Mouse (Mus musculus) c-Kit-positive CD71-positive TER-119-positive erythroid progenitor cells, embryonic 14.5 days (primary cell): Measurements from ENCODE around the gene Prorsd1.

Experiments
- DNase-seq: peaks from one replicate; pipeline ENCODE4 v3.0.0-alpha.2; 2013; ENCODE audit warnings: low spot score

The Prorsd1 gene

GRCm38 (mm10) chr11:29503948-29504893 lies 10.6 kb downstream of the Prorsd1 start:
- DNase-seq, result peak; percentile 52

DNA sequence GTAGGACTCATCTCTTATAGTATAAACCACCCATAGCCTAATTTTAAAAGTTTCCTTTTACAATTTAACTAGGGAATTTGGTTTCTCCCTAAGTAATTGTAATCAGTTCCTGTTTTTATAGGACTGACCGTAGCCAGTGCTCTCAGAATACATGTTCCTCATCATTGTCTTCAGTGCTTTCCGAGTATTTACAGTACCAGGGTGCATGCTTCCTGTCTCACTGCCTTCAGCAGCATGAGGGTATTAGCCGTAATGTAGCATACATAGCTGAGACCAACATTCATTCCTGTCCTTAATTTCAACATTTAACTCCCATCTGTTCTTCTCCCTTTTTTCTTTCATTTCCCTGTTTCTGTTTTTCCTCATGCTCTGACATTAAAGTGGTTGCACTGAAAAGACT lies 17.9 kb downstream of the Prorsd1 start:
- no peak for DNase-seq

GRCm38 (mm10) chr11:29493135-29493534 lies 21.7 kb downstream of the Prorsd1 start:
- DNase-seq, result no peak

DNA sequence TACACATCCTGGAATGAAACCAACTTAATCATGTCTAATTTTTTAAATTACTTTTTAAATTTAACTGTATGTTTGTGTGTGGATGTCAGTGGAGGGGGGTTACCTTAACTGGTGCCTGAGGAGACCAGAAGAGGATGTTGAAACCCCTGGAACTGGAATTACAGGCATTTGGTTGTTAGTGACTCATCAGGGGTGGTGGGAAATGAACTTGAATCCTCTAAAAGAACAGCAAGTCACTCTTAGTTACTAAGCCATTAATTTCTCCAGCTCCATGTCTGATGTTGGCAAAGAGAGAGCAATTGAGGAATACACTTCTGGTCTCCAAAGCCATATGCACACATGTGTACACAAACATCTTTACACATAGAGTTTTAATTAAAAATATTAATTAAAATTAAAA lies 40.2 kb downstream of the Prorsd1 start:
- DNase-seq, result no peak
